Mouse (Mus musculus): ENCODE results near the gene Dock7. TPM values are rescaled to one million over a fixed set of nuclear protein-coding genes. Genes with fewer than 3 reads are reported as not detected.

Gene Dock7
- total and polyA plus RNA-seq, 2 experiments: 6.7 to 25.7 TPM

GRCm38 (mm10) chr4:99160899-99161298, 40.2 kb upstream of the Dock7 start:
- WGBS: 94% methylated on average over 5 of the region's 5 CpGs
- Histone ChIP-seq H3K4me3 (ENCODE audit: insufficient read depth, low read depth, low read length) (no peak overlapping the region), H3K27ac (replicated peaks; ENCODE audit: insufficient read depth, low read depth, low read length) (no peak overlapping the region), H3K4me1 (ENCODE audit: control insufficient read depth, insufficient read depth, low read length) (no peaks in the 10 kb centered on the region), H3K9ac (ENCODE audit: low read depth, low read length) (no peak overlapping the region), H3K79me2 (ENCODE audit: control insufficient read depth, insufficient read depth, low read length) (no peaks in the 10 kb centered on the region), H3K36me3 (ENCODE audit: control insufficient read depth, insufficient read depth, low read length) (no peaks in the 10 kb centered on the region), H3K27me3 (ENCODE audit: control insufficient read depth, insufficient read depth, low read length) (no peaks in the 10 kb centered on the region; the same call in 1 of the 2 replicates)
- DNase-seq (ENCODE audit: extremely low read depth, low read depth, low spot score): no peak
- no peak for TF ChIP-seq CTCF (IDR thresholded peaks at IDR 0.05; ENCODE audit: low read depth, low read length)
- no peak for TF ChIP-seq POLR2A (IDR thresholded peaks at IDR 0.05; ENCODE audit: extremely low read depth, insufficient read depth, low read length)

GRCm38 (mm10) chr4:99160414-99160813, 39.7 kb upstream of the Dock7 start:
- H3K36me3 ChIP-seq (ENCODE audit: control insufficient read depth, insufficient read depth, low read length): no peaks in the 10 kb centered on the region
- no peak overlapping the region for H3K4me3 ChIP-seq (ENCODE audit: insufficient read depth, low read depth, low read length)
- WGBS: 42% methylated on average over 3 of the region's 3 CpGs
- no peak for DNase-seq (ENCODE audit: extremely low read depth, low read depth, low spot score)
- H3K9ac ChIP-seq (ENCODE audit: low read depth, low read length): no peak overlapping the region
- no peak for TF ChIP-seq POLR2A (IDR thresholded peaks at IDR 0.05; ENCODE audit: extremely low read depth, insufficient read depth, low read length)
- no peak for TF ChIP-seq CTCF (IDR thresholded peaks at IDR 0.05; ENCODE audit: low read depth, low read length)
- H3K27me3 ChIP-seq (ENCODE audit: control insufficient read depth, insufficient read depth, low read length): no peaks in the 10 kb centered on the region; the same call in 1 of the 2 replicates
- no peaks in the 10 kb centered on the region for H3K79me2 ChIP-seq (ENCODE audit: control insufficient read depth, insufficient read depth, low read length)
- H3K4me1 ChIP-seq (ENCODE audit: control insufficient read depth, insufficient read depth, low read length): no peaks in the 10 kb centered on the region
- H3K27ac ChIP-seq (replicated peaks; ENCODE audit: insufficient read depth, low read depth, low read length): no peak overlapping the region

- no peak overlapping the region for H3K27ac ChIP-seq (replicated peaks; ENCODE audit: insufficient read depth, low read depth, low read length)
- WGBS: 88% methylated on average over 5 of the region's 5 CpGs
- no peak for DNase-seq (ENCODE audit: extremely low read depth, low read depth, low spot score)
- H3K79me2 ChIP-seq (ENCODE audit: control insufficient read depth, insufficient read depth, low read length): no peaks in the 10 kb centered on the region
- H3K27me3 ChIP-seq (ENCODE audit: control insufficient read depth, insufficient read depth, low read length): no peaks in the 10 kb centered on the region; the same call in 1 of the 2 replicates
- no peak for TF ChIP-seq POLR2A (IDR thresholded peaks at IDR 0.05; ENCODE audit: extremely low read depth, insufficient read depth, low read length)
- TF ChIP-seq CTCF (IDR thresholded peaks at IDR 0.05; ENCODE audit: low read depth, low read length): no peak
- H3K36me3 ChIP-seq (ENCODE audit: control insufficient read depth, insufficient read depth, low read length): no peaks in the 10 kb centered on the region
- H3K4me1 ChIP-seq (ENCODE audit: control insufficient read depth, insufficient read depth, low read length): no peaks in the 10 kb centered on the region
- H3K9ac ChIP-seq (ENCODE audit: low read depth, low read length): no peak overlapping the region
- H3K4me3 ChIP-seq (ENCODE audit: insufficient read depth, low read depth, low read length): no peak overlapping the region
These were observed 37.8 kb upstream of the Dock7 start for GRCm38 (mm10) chr4:99158495-99158894.

GRCm38 (mm10) chr4:99156641-99157307, 36.1 kb upstream of the Dock7 start:
- Histone ChIP-seq H3K27me3 (ENCODE audit: control insufficient read depth, insufficient read depth, low read length) (no peaks in the 10 kb centered on the region; the same call in 1 of the 2 replicates), H3K4me3 (ENCODE audit: insufficient read depth, low read depth, low read length) (no peak overlapping the region), H3K36me3 (ENCODE audit: control insufficient read depth, insufficient read depth, low read length) (no peaks in the 10 kb centered on the region), H3K27ac (replicated peaks; ENCODE audit: insufficient read depth, low read depth, low read length) (no peak overlapping the region), H3K4me1 (ENCODE audit: control insufficient read depth, insufficient read depth, low read length) (no peaks in the 10 kb centered on the region; the same call in 1 of the 2 replicates), H3K79me2 (ENCODE audit: control insufficient read depth, insufficient read depth, low read length) (no peaks in the 10 kb centered on the region), H3K9ac (ENCODE audit: low read depth, low read length) (no peak overlapping the region)
- TF ChIP-seq CTCF (IDR thresholded peaks at IDR 0.05; ENCODE audit: low read depth, low read length) (no peak), POLR2A (IDR thresholded peaks at IDR 0.05; ENCODE audit: extremely low read depth, insufficient read depth, low read length) (no peak)
- no peak for DNase-seq (ENCODE audit: extremely low read depth, low read depth, low spot score)
- 58% methylated on average over 11 of the region's 11 CpGs for WGBS

GRCm38 (mm10) chr4:99151885-99152558, 31.3 kb upstream of the Dock7 start:
- no peak overlapping the region; the same call in 1 of the 2 replicates for H3K9ac ChIP-seq (ENCODE audit: low read depth, low read length)
- no peaks in the 10 kb centered on the region for H3K79me2 ChIP-seq (ENCODE audit: control insufficient read depth, insufficient read depth, low read length)
- TF ChIP-seq CTCF (IDR thresholded peaks at IDR 0.05; ENCODE audit: low read depth, low read length) (no peak), POLR2A (IDR thresholded peaks at IDR 0.05; ENCODE audit: extremely low read depth, insufficient read depth, low read length) (no peak)
- H3K4me1 ChIP-seq (ENCODE audit: control insufficient read depth, insufficient read depth, low read length): no peaks in the 10 kb centered on the region; the same call in 1 of the 2 replicates
- WGBS: 69% methylated on average over 4 of the region's 4 CpGs
- no peaks in the 10 kb centered on the region for H3K36me3 ChIP-seq (ENCODE audit: control insufficient read depth, insufficient read depth, low read length)
- H3K4me3 ChIP-seq (ENCODE audit: insufficient read depth, low read depth, low read length): no peak overlapping the region
- DNase-seq (ENCODE audit: extremely low read depth, low read depth, low spot score): peak; percentile 29
- peak overlapping the region; percentile 47 for H3K27ac ChIP-seq (replicated peaks; ENCODE audit: insufficient read depth, low read depth, low read length)
- no peaks in the 10 kb centered on the region for H3K27me3 ChIP-seq (ENCODE audit: control insufficient read depth, insufficient read depth, low read length)

GRCm38 (mm10) chr4:99151434-99151833, 30.7 kb upstream of the Dock7 start:
- no peak overlapping the region; the same call in 1 of the 2 replicates for H3K27ac ChIP-seq (replicated peaks; ENCODE audit: insufficient read depth, low read depth, low read length)
- no peak overlapping the region for H3K9ac ChIP-seq (ENCODE audit: low read depth, low read length)
- TF ChIP-seq POLR2A (IDR thresholded peaks at IDR 0.05; ENCODE audit: extremely low read depth, insufficient read depth, low read length) (no peak), CTCF (IDR thresholded peaks at IDR 0.05; ENCODE audit: low read depth, low read length) (no peak)
- H3K4me3 ChIP-seq (ENCODE audit: insufficient read depth, low read depth, low read length): no peak overlapping the region
- H3K79me2 ChIP-seq (ENCODE audit: control insufficient read depth, insufficient read depth, low read length): no peaks in the 10 kb centered on the region
- H3K4me1 ChIP-seq (ENCODE audit: control insufficient read depth, insufficient read depth, low read length): no peaks in the 10 kb centered on the region; the same call in 1 of the 2 replicates
- no peak for DNase-seq (ENCODE audit: extremely low read depth, low read depth, low spot score)
- WGBS: 91% methylated on average over 4 of the region's 4 CpGs
- no peaks in the 10 kb centered on the region for H3K27me3 ChIP-seq (ENCODE audit: control insufficient read depth, insufficient read depth, low read length)
- no peaks in the 10 kb centered on the region for H3K36me3 ChIP-seq (ENCODE audit: control insufficient read depth, insufficient read depth, low read length)
